Mouse (Mus musculus) forebrain, embryonic 13.5 days (tissue): ENCODE data around the gene Nme2. TPM values are rescaled to one million over a fixed set of nuclear protein-coding genes. Genes with fewer than 3 reads are reported as not detected.

ENCODE experiments used
- ATAC-seq: fragments of 200-750 bp; cut with Nextera tagmentation; 2 replicates; pipeline ENCODE4 v1.8.0; 2017
- H3K27ac ChIP-seq: fragments of 300-500 bp; sonication (generic); 2 replicates; pipeline ENCODE4 v1.5.1; 2015; ENCODE audit warnings: inconsistent platforms, mild to moderate bottlenecking, moderate library complexity
- H3K27me3 ChIP-seq: fragments of 300-500 bp; sonication (generic); 2 replicates; pipeline ENCODE4 v1.6.1; 2015; ENCODE audit warnings: mild to moderate bottlenecking, inconsistent platforms
- H3K36me3 ChIP-seq: fragments of 300-500 bp; sonication (generic); 2 replicates; pipeline ENCODE4 v1.6.1; 2015; ENCODE audit warnings: mild to moderate bottlenecking, inconsistent platforms; ENCODE audit not compliant: poor library complexity, severe bottlenecking
- H3K4me1 ChIP-seq: fragments of 300-500 bp; sonication (generic); 2 replicates; pipeline ENCODE4 v1.6.1; 2015; ENCODE audit warnings: inconsistent platforms
- H3K4me2 ChIP-seq: fragments of 300-500 bp; sonication (generic); 2 replicates; pipeline ENCODE4 v1.6.1; 2015; ENCODE audit warnings: inconsistent platforms, mild to moderate bottlenecking, moderate library complexity
- H3K4me3 ChIP-seq: fragments of 300-500 bp; sonication (generic); 2 replicates; pipeline ENCODE4 v1.5.1; 2015; ENCODE audit warnings: mild to moderate bottlenecking, inconsistent platforms
- H3K9ac ChIP-seq: fragments of 300-500 bp; sonication (generic); 2 replicates; pipeline ENCODE4 v1.6.1; 2015; ENCODE audit warnings: mild to moderate bottlenecking, inconsistent platforms
- H3K9me3 ChIP-seq: fragments of 300-500 bp; sonication (generic); replicated peaks from 2 replicates; pipeline ENCODE4 v1.6.1; 2016; ENCODE audit warnings: inconsistent platforms
- WGBS: fragments of 180-500 bp; shearing (Covaris S2); methylation state at CpG from one replicate; pipeline ENCODE4 v1.1.7; 2015; 5-methylcytosine and 5-hydroxymethylcytosine counted together
- polyA plus RNA-seq: library from polyadenylated mRNA; unstranded; fragments of >200 nt; fragmentation: Nextera tagmentation; extraction: Ambion mirVana; gene quantifications from 2 replicates; pipeline ENCODE4 v1.2.1, GENCODE M21; 2015

The Nme2 gene
- polyA plus RNA-seq, 1 experiment from 2014 or later, result 116 TPM

DNA sequence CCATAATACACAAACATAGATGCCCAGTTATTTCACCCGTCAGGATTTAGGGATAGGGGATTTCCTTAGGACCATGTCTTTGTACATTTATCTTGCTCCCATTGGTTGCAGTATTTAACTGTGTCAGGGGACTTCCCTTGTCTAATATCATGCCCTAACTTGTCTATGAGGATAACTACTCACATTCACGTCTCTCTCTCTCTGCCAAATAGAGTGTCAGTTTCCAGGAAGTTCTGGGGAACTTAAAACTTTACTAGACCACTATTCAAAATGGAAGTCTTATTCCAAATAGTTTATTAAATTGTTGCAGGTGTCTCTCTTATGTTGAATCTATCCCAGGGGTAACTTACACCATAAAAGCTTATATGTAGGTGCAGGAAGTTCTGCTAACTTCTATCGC is 44.5 kb downstream of the Nme2 start:
- H3K27me3 ChIP-seq, result no peaks in the 10 kb centered on the region
- no peak for ATAC-seq
- peaks cover 82% of the 10 kb centered on the region for H3K36me3 ChIP-seq

GRCm38 (mm10) chr11:93908829-93909228 is 47.2 kb downstream of the Nme2 start:
- no peak overlapping the region for H3K4me3 ChIP-seq
- ATAC-seq, result no peak
- H3K4me2 ChIP-seq, result no peak overlapping the region
- no peak overlapping the region for H3K9ac ChIP-seq
- WGBS, result 93% methylated on average over 9 of the region's 9 CpGs
- H3K36me3 ChIP-seq, result peaks cover 80% of the 10 kb centered on the region
- H3K9me3 ChIP-seq, result no peaks in the 10 kb centered on the region
- no peak overlapping the region for H3K27ac ChIP-seq
- H3K4me1 ChIP-seq, result no peaks in the 10 kb centered on the region
- no peaks in the 10 kb centered on the region for H3K27me3 ChIP-seq

More for the DNA sequence above, 44.5 kb downstream of the Nme2 start:
- Histone ChIP-seq H3K9me3 (no peaks in the 10 kb centered on the region), H3K4me1 (no peaks in the 10 kb centered on the region), H3K9ac (no peak overlapping the region), H3K27ac (no peak overlapping the region), H3K4me2 (no peak overlapping the region), H3K4me3 (no peak overlapping the region)
- 90% methylated on average over 3 of the region's 3 CpGs for WGBS

DNA sequence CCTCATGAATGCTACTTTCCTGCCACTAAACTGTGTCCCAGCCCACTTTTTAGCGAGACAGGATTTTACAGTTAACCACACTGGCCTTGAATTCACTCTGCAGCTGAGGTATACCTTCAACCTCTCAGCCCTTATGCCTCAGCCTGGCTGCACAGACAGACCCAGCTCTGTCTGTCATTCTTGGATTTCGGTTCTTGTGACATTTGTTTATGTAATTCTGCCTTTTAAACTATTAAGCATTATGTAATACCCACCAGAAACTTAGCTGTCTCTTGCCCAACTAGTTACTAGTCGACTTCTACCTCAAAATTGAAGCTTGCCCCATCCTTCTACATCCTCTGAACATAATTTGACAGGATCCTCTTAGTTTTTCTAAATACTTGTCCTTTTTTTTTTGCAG is 48.2 kb downstream of the Nme2 start:
- H3K9me3 ChIP-seq, result no peaks in the 10 kb centered on the region
- H3K27me3 ChIP-seq, result no peaks in the 10 kb centered on the region
- H3K4me3 ChIP-seq, result no peak overlapping the region
- H3K36me3 ChIP-seq, result peaks cover 77% of the 10 kb centered on the region
- no peak overlapping the region for H3K9ac ChIP-seq
- ATAC-seq, result no peak
- H3K4me1 ChIP-seq, result no peaks in the 10 kb centered on the region
- 90% methylated on average over 3 of the region's 3 CpGs for WGBS
- H3K27ac ChIP-seq, result no peak overlapping the region
- no peak overlapping the region for H3K4me2 ChIP-seq

DNA sequence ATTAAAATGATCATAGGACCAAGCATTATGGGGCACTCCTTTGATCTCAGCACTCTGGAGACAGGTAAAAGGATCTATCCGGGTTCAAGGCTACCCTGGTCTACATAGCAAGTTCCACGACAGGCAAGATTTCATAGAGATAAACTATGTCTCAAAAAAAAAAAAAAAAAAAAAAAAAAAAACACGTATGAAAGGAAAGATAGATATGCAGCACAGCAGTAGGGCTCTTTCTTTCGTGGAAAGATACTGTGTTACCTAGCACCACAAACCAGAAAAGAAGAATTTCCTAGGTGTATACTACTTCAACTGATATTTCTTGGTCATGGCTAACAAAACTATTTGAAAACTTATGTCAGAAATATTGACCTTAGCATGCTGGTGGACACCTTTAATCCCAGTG is 49.2 kb downstream of the Nme2 start:
- peaks cover 69% of the 10 kb centered on the region for H3K36me3 ChIP-seq
- H3K4me1 ChIP-seq, result no peaks in the 10 kb centered on the region
- no peak overlapping the region for H3K4me2 ChIP-seq
- no peaks in the 10 kb centered on the region for H3K27me3 ChIP-seq
- ATAC-seq, result no peak
- no peaks in the 10 kb centered on the region for H3K9me3 ChIP-seq
- H3K27ac ChIP-seq, result no peak overlapping the region
- H3K9ac ChIP-seq, result no peak overlapping the region
- 82% methylated on average over 3 of the region's 4 CpGs for WGBS
- no peak overlapping the region for H3K4me3 ChIP-seq

Other genes with a start within 250 kb of the Nme2 start
- 35.3 and 37.1 TPM in 2 replicates for gene Utp18, start 70.5 kb downstream of the Nme2 start, polyA plus RNA-seq
- 46.0 and 51.1 TPM in 2 replicates for gene Mbtd1, start 70.4 kb downstream of the Nme2 start, polyA plus RNA-seq
- gene Gm20390, start 12.0 kb upstream of the Nme2 start, polyA plus RNA-seq, result 455 and 467 TPM in 2 replicates
- 319 and 332 TPM in 2 replicates for gene Nme1, start 12.3 kb upstream of the Nme2 start, polyA plus RNA-seq
- 89.3 and 93.1 TPM in 2 replicates for gene Spag9, start 39.8 kb upstream of the Nme2 start, polyA plus RNA-seq